Comparison of ENCODE assay signal across 8 mouse cellular contexts in the genomic region with DNA sequence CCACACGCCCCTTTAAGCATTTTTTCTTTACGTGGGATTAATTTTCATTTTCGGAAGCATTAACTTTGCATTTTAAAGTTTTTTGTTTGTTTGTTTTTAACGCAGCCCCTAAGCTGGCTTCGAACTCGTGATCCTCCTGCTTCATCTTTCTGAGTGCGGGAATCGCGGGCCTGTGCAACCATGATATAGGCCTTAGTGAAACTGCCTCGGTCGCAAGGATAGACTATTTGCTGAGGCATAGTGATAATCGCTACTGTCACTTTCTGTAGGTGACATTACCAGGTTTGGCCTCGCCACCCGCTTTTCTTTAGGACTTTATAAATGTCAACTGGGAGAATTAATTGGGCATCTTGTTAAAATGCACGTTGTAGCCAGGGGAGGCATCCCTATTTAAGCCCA. TPM values are rescaled to one million over a fixed set of nuclear protein-coding genes. Genes with fewer than 3 reads are reported as not detected.
DNase-seq lines count a peak whose midpoint lies in the region; ATAC-seq and TF ChIP-seq lines count a peak whose summit lies in the region.

No protein-coding gene starts in this region.

- no peak for DNase-seq in heart, adult 11 months
- no peak for DNase-seq in left cerebral cortex, adult 9 months (ENCODE audit: low spot score in 2 of 2)
- DNase-seq in yolk sac, embryonic 10.5 days (ENCODE audit: low spot score), result no peak
- no peak for DNase-seq in cerebellum, adult 11-12 months

- TF ChIP-seq POLR2A in ES-Bruce4 (IDR thresholded peaks at IDR 0.05; ENCODE audit: insufficient read depth, low read length), result no peak

- peaks cover 8% of the 10 kb centered on the region; the same call in 1 of the 2 replicates for H3K4me1 ChIP-seq in heart, embryonic 11.5 days (ENCODE audit: control insufficient read depth, insufficient read depth, low read length)
- no peaks in the 10 kb centered on the region for H3K4me1 ChIP-seq in ES-Bruce4 (ENCODE audit: control insufficient read depth, insufficient read depth, low read length)
- H3K4me1 ChIP-seq in forebrain, embryonic 13.5 days, result peaks cover 14% of the 10 kb centered on the region
- peaks cover 56% of the 10 kb centered on the region for H3K4me1 ChIP-seq in liver, embryonic 15.5 days (replicated peaks)

- 10% methylated on average over 15 of the region's 15 CpGs for WGBS in heart, embryonic 11.5 days (ENCODE audit: insufficient replicate concordance)
- WGBS in forebrain, embryonic 13.5 days, result 6% methylated on average over 15 of the region's 15 CpGs
- 5% methylated on average over 15 of the region's 15 CpGs for WGBS in liver, embryonic 15.5 days (ENCODE audit: insufficient replicate concordance)

- no peaks in the 10 kb centered on the region for H3K36me3 ChIP-seq in heart, embryonic 11.5 days (ENCODE audit: control insufficient read depth, insufficient read depth, low read length)
- no peaks in the 10 kb centered on the region for H3K36me3 ChIP-seq in ES-Bruce4 (ENCODE audit: control insufficient read depth, insufficient read depth, low read length, poor library complexity, severe bottlenecking)
- peaks cover 4% of the 10 kb centered on the region; the same call in 1 of the 2 replicates for H3K36me3 ChIP-seq in forebrain, embryonic 13.5 days (ENCODE audit: poor library complexity, severe bottlenecking)
- H3K36me3 ChIP-seq in liver, embryonic 15.5 days (replicated peaks), result peaks cover 14% of the 10 kb centered on the region

- no peaks in the 10 kb centered on the region for H3K27me3 ChIP-seq in heart, embryonic 11.5 days (ENCODE audit: control insufficient read depth, insufficient read depth, low read length)
- H3K27me3 ChIP-seq in ES-Bruce4 (ENCODE audit: control insufficient read depth, insufficient read depth, low read length, poor library complexity, severe bottlenecking), result no peaks in the 10 kb centered on the region; the same call in 1 of the 2 replicates
- no peaks in the 10 kb centered on the region for H3K27me3 ChIP-seq in forebrain, embryonic 13.5 days
- no peaks in the 10 kb centered on the region for H3K27me3 ChIP-seq in liver, embryonic 15.5 days

- H3K9me3 ChIP-seq in heart, embryonic 11.5 days (replicated peaks; ENCODE audit: control insufficient read depth, low read length), result no peaks in the 10 kb centered on the region
- no peaks in the 10 kb centered on the region for H3K9me3 ChIP-seq in ES-Bruce4 (replicated peaks; ENCODE audit: control insufficient read depth, insufficient read depth, low read length, poor library complexity, severe bottlenecking)
- no peaks in the 10 kb centered on the region for H3K9me3 ChIP-seq in forebrain, embryonic 13.5 days (replicated peaks)
- no peaks in the 10 kb centered on the region for H3K9me3 ChIP-seq in liver, embryonic 15.5 days (replicated peaks)

- peak overlapping the region; percentile 76 for H3K4me2 ChIP-seq in heart, embryonic 11.5 days
- peak overlapping the region; percentile 71 for H3K4me2 ChIP-seq in forebrain, embryonic 13.5 days
- peak overlapping the region; percentile 82 for H3K4me2 ChIP-seq in liver, embryonic 15.5 days

- TF ChIP-seq EP300 in ES-Bruce4 (IDR thresholded peaks at IDR 0.05; ENCODE audit: insufficient read depth, low read depth, low read length), result no peak

- H3K9ac ChIP-seq in heart, embryonic 11.5 days (ENCODE audit: low read depth, low read length), result peak overlapping the region; percentile 89
- peak overlapping the region; percentile 79 for H3K9ac ChIP-seq in ES-Bruce4 (ENCODE audit: low read depth, poor library complexity, severe bottlenecking)
- peak overlapping the region; percentile 86 for H3K9ac ChIP-seq in forebrain, embryonic 13.5 days
- peak overlapping the region; percentile 95 for H3K9ac ChIP-seq in liver, embryonic 15.5 days

- no peak overlapping the region for H3K27ac ChIP-seq in heart, embryonic 11.5 days (ENCODE audit: low read depth, low read length)
- H3K27ac ChIP-seq in ES-Bruce4 (ENCODE audit: insufficient read depth, low read length), result no peak overlapping the region
- no peak overlapping the region for H3K27ac ChIP-seq in forebrain, embryonic 13.5 days
- peak overlapping the region; percentile 86 for H3K27ac ChIP-seq in liver, embryonic 15.5 days (replicated peaks)

- peak overlapping the region; percentile 87 for H3K4me3 ChIP-seq in heart, embryonic 11.5 days (ENCODE audit: low read depth, low read length)
- peak overlapping the region; percentile 94 for H3K4me3 ChIP-seq in ES-Bruce4 (ENCODE audit: low read depth, low read length)
- peak overlapping the region; percentile 81 for H3K4me3 ChIP-seq in forebrain, embryonic 13.5 days
- H3K4me3 ChIP-seq in liver, embryonic 15.5 days (replicated peaks), result peak overlapping the region; percentile 94

- ATAC-seq in heart, embryonic 11.5 days (replicated peaks; ENCODE audit: insufficient number of reproducible peaks, low FRiP score, low TSS enrichment), result no peak
- no peak for ATAC-seq in forebrain, embryonic 13.5 days
- no peak; the same call in 1 of the 2 replicates for ATAC-seq in liver, embryonic 15.5 days (ENCODE audit: insufficient read depth)

- TF ChIP-seq CTCF in ES-Bruce4 (IDR thresholded peaks at IDR 0.05; ENCODE audit: low read depth, low read length), result no peak

RNA-seq across cellular contexts. Expression of a gene that starts 23.4 kb away (rescaled TPM):
- polyA plus RNA-seq in heart, embryonic 11.5 days (2014; fragmentation: Nextera tagmentation; extraction: Ambion mirVana), result 0.32 and 0.64 TPM in 2 replicates
- polyA plus RNA-seq in ES-Bruce4 (2011; ENCODE audit: insufficient read depth, insufficient read length, low read depth, missing spikeins), result not detected in 2 replicates
- polyA plus RNA-seq in forebrain, embryonic 13.5 days (2015; fragmentation: Nextera tagmentation; extraction: Ambion mirVana), result 1.5 and 2.1 TPM in 2 replicates
- polyA plus RNA-seq in liver, embryonic 15.5 days (2015; fragmentation: Nextera tagmentation; extraction: Ambion mirVana), result 0.14 TPM in 1 of 2 replicates, not detected in the other

RNA-seq across cellular contexts. Expression of a gene that starts 46.0 kb away (rescaled TPM):
- polyA plus RNA-seq in heart, embryonic 11.5 days (2014; fragmentation: Nextera tagmentation; extraction: Ambion mirVana), result not detected in 2 replicates
- polyA plus RNA-seq in ES-Bruce4 (2011; ENCODE audit: insufficient read depth, insufficient read length, low read depth, missing spikeins), result not detected in 2 replicates
- polyA plus RNA-seq in forebrain, embryonic 13.5 days (2015; fragmentation: Nextera tagmentation; extraction: Ambion mirVana), result not detected in 2 replicates
- polyA plus RNA-seq in liver, embryonic 15.5 days (2015; fragmentation: Nextera tagmentation; extraction: Ambion mirVana), result 61.7 and 87.5 TPM in 2 replicates

RNA-seq across cellular contexts. Expression of a gene that starts 59.3 kb away (rescaled TPM):
- polyA plus RNA-seq in heart, embryonic 11.5 days (2014; fragmentation: Nextera tagmentation; extraction: Ambion mirVana), result 59.5 and 66.7 TPM in 2 replicates
- 24.8 TPM in 2 replicates for polyA plus RNA-seq in ES-Bruce4 (2011; ENCODE audit: insufficient read depth, insufficient read length, low read depth, missing spikeins)
- polyA plus RNA-seq in forebrain, embryonic 13.5 days (2015; fragmentation: Nextera tagmentation; extraction: Ambion mirVana), result 75.5 and 77.3 TPM in 2 replicates
- 70.1 and 77.2 TPM in 2 replicates for polyA plus RNA-seq in liver, embryonic 15.5 days (2015; fragmentation: Nextera tagmentation; extraction: Ambion mirVana)

Comparison
In these comparisons a context has a peak if more than half of its experiments do, and no peak if none do; other contexts are left out.
1. RNA of a gene that starts 46.0 kb away (polyA plus RNA-seq): 61.7 to 87.5 TPM in liver, embryonic 15.5 days; not detected in ES-Bruce4, not detected in heart, embryonic 11.5 days and not detected in forebrain, embryonic 13.5 days; every median in the first group is over 10 times any median in the second.
2. Peak in every context shown above with its lines, with median percentiles within 50 percentile points of each other: H3K4me2 ChIP-seq, H3K4me3 ChIP-seq and H3K9ac ChIP-seq.